Mouse (Mus musculus) CH12.LX (cell line): ENCODE results near the gene Pdss1. TPM values are rescaled to one million over a fixed set of nuclear protein-coding genes. Genes with fewer than 3 reads are reported as not detected.
"Not testable (repeated sequence)": the region's sequence is repeated elsewhere in the genome, so short reads cannot be mapped to it uniquely, and the experiment has no call there.

Source experiments
- DNase-seq: peaks from one replicate; pipeline ENCODE4 v3.0.0-alpha.2; 2013; ENCODE audit errors: extremely low read depth
- H3K27ac ChIP-seq: 2 replicates; pipeline ENCODE4 v1.5.1; 2012; ENCODE audit warnings: low read depth, mild to moderate bottlenecking, control low read depth, moderate library complexity; ENCODE audit not compliant: insufficient read depth
- H3K27me3 ChIP-seq: replicated peaks from 2 replicates; pipeline ENCODE3; 2012; ENCODE audit warnings: inconsistent platforms
- H3K36me3 ChIP-seq, 2 experiments: replicated peaks in 1 of 2; 2 replicates each; pipeline versions ENCODE3 to v1.6.1; 2012; ENCODE audit warnings: inconsistent platforms in 1 of 2, low read length in 1 of 2, mild to moderate bottlenecking in 1 of 2, mixed read lengths in 1 of 2, moderate library complexity in 1 of 2; ENCODE audit not compliant: control insufficient read depth in 1 of 2, insufficient read depth in 1 of 2
- H3K4me1 ChIP-seq, 2 experiments: 2 replicates each; pipeline ENCODE4 v1.6.1; 2012; ENCODE audit warnings: inconsistent platforms in 1 of 2, moderate library complexity in 1 of 2; ENCODE audit not compliant: insufficient read depth in 2 of 2, control insufficient read depth in 1 of 2
- H3K4me2 ChIP-seq: 2 replicates; pipeline ENCODE4 v1.6.1; 2012; ENCODE audit warnings: low read depth, mild to moderate bottlenecking, control low read depth; ENCODE audit not compliant: poor library complexity, insufficient read depth, severe bottlenecking
- H3K4me3 ChIP-seq, 3 experiments: fragments of 150-350 bp in 1 of 3; sonication (generic) in 1 of 3; replicated peaks in 1 of 3; 2 replicates each; pipeline versions ENCODE3 to v1.5.1; 2011 to 2012; ENCODE audit warnings: low read depth in 2 of 3, low read length in 2 of 3, mild to moderate bottlenecking in 2 of 3, moderate library complexity in 2 of 3, control low read depth in 1 of 3, improper control_type of control experiment in 1 of 3, inconsistent platforms in 1 of 3, mixed read lengths in 1 of 3; ENCODE audit not compliant: poor library complexity in 1 of 3
- H3K79me2 ChIP-seq: replicated peaks from 2 replicates; pipeline ENCODE4 v1.6.1; 2012; ENCODE audit warnings: mild to moderate bottlenecking, moderate library complexity; ENCODE audit not compliant: control insufficient read depth, poor library complexity, insufficient read depth, severe bottlenecking; ENCODE audit errors: extremely low read depth
- H3K9ac ChIP-seq: 2 replicates; pipeline ENCODE4 v1.6.1; 2012; ENCODE audit warnings: low read depth, mild to moderate bottlenecking, control low read depth, moderate library complexity; ENCODE audit not compliant: insufficient read depth
- H3K9me3 ChIP-seq: replicated peaks from 2 replicates; pipeline ENCODE3; 2012; ENCODE audit warnings: low read length, inconsistent platforms, mixed read lengths
- CHD2 ChIP-seq: IDR thresholded peaks from 2 replicates; pipeline ENCODE4 v1.6.1; 2011; ENCODE audit warnings: low read length, improper control_type of control experiment
- E2F4 ChIP-seq: IDR thresholded peaks from 2 replicates; pipeline ENCODE4 v1.6.1; 2011; ENCODE audit warnings: low read depth, low read length, improper control_type of control experiment; ENCODE audit not compliant: insufficient replicate concordance
- EP300 ChIP-seq: IDR thresholded peaks from 2 replicates; pipeline ENCODE4 v1.6.1; 2011; ENCODE audit warnings: low read length, improper control_type of control experiment
- GABPA ChIP-seq: IDR thresholded peaks from 2 replicates; pipeline ENCODE4 v1.6.1; 2012; ENCODE audit warnings: low read depth, low read length, improper control_type of control experiment, inconsistent platforms; ENCODE audit not compliant: insufficient replicate concordance
- IRF4 ChIP-seq: IDR thresholded peaks from 2 replicates; pipeline ENCODE4 v1.6.1; 2014; ENCODE audit warnings: low read depth, mild to moderate bottlenecking, inconsistent platforms, low read length, improper control_type of control experiment
- JUND ChIP-seq: conservative IDR thresholded peaks from 2 replicates; pipeline ENCODE4 v1.6.1; 2011; ENCODE audit warnings: low read depth, low read length, improper control_type of control experiment
- KAT2A ChIP-seq: IDR thresholded peaks from 2 replicates; pipeline ENCODE4 v1.6.1; 2012; ENCODE audit warnings: low read length, improper control_type of control experiment, inconsistent platforms; ENCODE audit not compliant: insufficient replicate concordance
- MAFK ChIP-seq: IDR thresholded peaks from 2 replicates; pipeline ENCODE4 v1.6.1; 2011; ENCODE audit warnings: low read length, improper control_type of control experiment; ENCODE audit not compliant: insufficient replicate concordance
- MAX ChIP-seq: IDR thresholded peaks from 2 replicates; pipeline ENCODE4 v1.6.1; 2011; ENCODE audit warnings: low read length, improper control_type of control experiment
- MYC ChIP-seq: IDR thresholded peaks from 2 replicates; pipeline ENCODE4 v1.6.1; 2011; ENCODE audit warnings: low read depth, mild to moderate bottlenecking, improper control_type of control experiment, low read length
- NELFE ChIP-seq: IDR thresholded peaks from 2 replicates; pipeline ENCODE4 v1.6.1; 2011; ENCODE audit warnings: low read depth, low read length, improper control_type of control experiment
- POLR2AphosphoS2 ChIP-seq: IDR thresholded peaks from 2 replicates; pipeline ENCODE4 v1.6.1; 2011; ENCODE audit warnings: low read depth, low read length, improper control_type of control experiment
- RAD21 ChIP-seq: IDR thresholded peaks from 2 replicates; pipeline ENCODE4 v1.6.1; 2011; ENCODE audit warnings: low read depth, mild to moderate bottlenecking, low read length, improper control_type of control experiment, moderate library complexity
- SIN3A ChIP-seq: IDR thresholded peaks from 2 replicates; pipeline ENCODE4 v1.6.1; 2012; ENCODE audit warnings: low read length, improper control_type of control experiment, inconsistent platforms
- SMC3 ChIP-seq: IDR thresholded peaks from 2 replicates; pipeline ENCODE4 v1.6.1; 2011; ENCODE audit warnings: low read depth, low read length, improper control_type of control experiment
- UBTF ChIP-seq: IDR thresholded peaks from 2 replicates; pipeline ENCODE4 v1.6.1; 2012; ENCODE audit warnings: low read depth, mild to moderate bottlenecking, inconsistent platforms, low read length, improper control_type of control experiment, moderate library complexity
- USF1 ChIP-seq: IDR thresholded peaks from 2 replicates; pipeline ENCODE4 v1.6.1; 2014; ENCODE audit warnings: low read depth, mild to moderate bottlenecking, inconsistent platforms, low read length, improper control_type of control experiment
- USF2 ChIP-seq: conservative IDR thresholded peaks from 2 replicates; pipeline ENCODE4 v1.6.1; 2011; ENCODE audit warnings: low read depth, low read length, improper control_type of control experiment
- ZKSCAN1 ChIP-seq: IDR thresholded peaks from 2 replicates; pipeline ENCODE4 v1.6.1; 2012; ENCODE audit warnings: low read depth, inconsistent platforms, low read length, improper control_type of control experiment, borderline replicate concordance
- ZNF384 ChIP-seq: IDR thresholded peaks from 2 replicates; pipeline ENCODE4 v1.6.1; 2012; ENCODE audit warnings: low read depth, low read length, improper control_type of control experiment, inconsistent platforms
- dilution Hi-C: fragments of 300-500 bp; cut with MboI; formaldehyde crosslinking; loops from 2 replicates; pipeline ENCODE4 v1.14.3; 2020; ENCODE audit warnings: low sequenced_read_pairs; ENCODE audit not compliant: extremely low pct_unique_long_range_greater_than_20kb, extremely low pct_ligation_motif_present
- in situ Hi-C: fragments of 300-500 bp; cut with MboI; formaldehyde crosslinking; loops from 3 replicates; pipeline ENCODE4 v1.14.3; 2019; ENCODE audit warnings: low sequenced_read_pairs, low pct_ligation_motif_present, low pct_unique_long_range_greater_than_20kb, mixed read lengths
- polyA plus RNA-seq: library from polyadenylated mRNA; unstranded; fragments of >175 nt; gene quantifications from 2 replicates; pipeline ENCODE4 v1.2.1, GENCODE M21; 2012; ENCODE audit warnings: low read depth; ENCODE audit not compliant: insufficient read length
- total RNA-seq, 2 experiments: library from RNA; depleted of rRNA; stranded (reverse); fragments of 300-350 nt in 1 of 2; fragments of >200 nt in 1 of 2; gene quantifications; 2 replicates each; pipeline ENCODE4 v1.2.3; 2012 to 2014

Pdss1 gene
- total and polyA plus RNA-seq, 3 experiments: 14.2 to 29.0 (median 27.6) TPM

GRCm38 (mm10) chr2:22874628-22875027, 20.7 kb upstream of the Pdss1 start:
- H3K27me3 ChIP-seq: no peaks in the 10 kb centered on the region
- H3K4me2 ChIP-seq: no peak overlapping the region
- dilution Hi-C loops: no loop called here
- H3K9ac ChIP-seq: no peak overlapping the region
- H3K27ac ChIP-seq: no peak overlapping the region
- no peaks in the 10 kb centered on the region for H3K4me1 ChIP-seq
- peaks cover 13 to 56% of the 10 kb centered on the region in 2 experiments for H3K36me3 ChIP-seq
- H3K9me3 ChIP-seq: no peaks in the 10 kb centered on the region
- no peak for TF ChIP-seq NELFE
- TF ChIP-seq EP300: no peak
- TF ChIP-seq SIN3A: no peak
- TF ChIP-seq SMC3: no peak
- TF ChIP-seq USF2: no peak
- no peak for TF ChIP-seq POLR2AphosphoS2
- TF ChIP-seq, all 38 proteins: peak for 0
- H3K79me2 ChIP-seq: no peaks in the 10 kb centered on the region
- no peak overlapping the region for H3K4me3 ChIP-seq
- DNase-seq: no peak
- in situ Hi-C loops: loop anchor here (25.0 kb wide), 1 partner anchor 912 kb away; no protein-coding TSS in a partner anchor

- in situ Hi-C loops (no loop called here), dilution Hi-C loops (no loop called here)
- no peaks in the 10 kb centered on the region for H3K9me3 ChIP-seq
- no peaks in the 10 kb centered on the region for H3K27me3 ChIP-seq
- H3K36me3 ChIP-seq: peaks cover 8 to 40% of the 10 kb centered on the region in 2 experiments
- H3K79me2 ChIP-seq: no peaks in the 10 kb centered on the region
- H3K4me2 ChIP-seq: no peak overlapping the region
- no peak overlapping the region for H3K9ac ChIP-seq
- no peak for DNase-seq
- H3K4me3 ChIP-seq: no peak overlapping the region
- TF ChIP-seq GABPA: no peak
- no peak for TF ChIP-seq ZKSCAN1
- no peak for TF ChIP-seq KAT2A
- TF ChIP-seq SMC3: no peak
- TF ChIP-seq USF1: no peak
- TF ChIP-seq ZNF384: no peak
- no peak overlapping the region for H3K27ac ChIP-seq
- H3K4me1 ChIP-seq: no peaks in the 10 kb centered on the region
These were observed 18.7 kb upstream of the Pdss1 start for GRCm38 (mm10) chr2:22876614-22877013.

GRCm38 (mm10) chr2:22878781-22879180, 16.5 kb upstream of the Pdss1 start:
- DNase-seq: no peak
- dilution Hi-C loops (no loop called here), in situ Hi-C loops (no loop called here)
- H3K9me3 ChIP-seq: no peaks in the 10 kb centered on the region
- TF ChIP-seq USF1 (no peak), EP300 (no peak), MAFK (no peak), IRF4 (no peak), MYC (no peak), POLR2AphosphoS2 (no peak), UBTF (no peak), JUND (no peak), ZNF384 (no peak), USF2 (no peak), CHD2 (no peak), E2F4 (no peak), MAX (no peak), RAD21 (no peak)
- no peak overlapping the region for H3K27ac ChIP-seq
- no peaks in the 10 kb centered on the region for H3K27me3 ChIP-seq
- no peaks in the 10 kb centered on the region for H3K79me2 ChIP-seq
- H3K4me3 ChIP-seq: no peak overlapping the region
- no peak overlapping the region for H3K4me2 ChIP-seq
- H3K36me3 ChIP-seq: peaks cover 4 to 22% of the 10 kb centered on the region in 2 experiments
- no peaks in the 10 kb centered on the region for H3K4me1 ChIP-seq
- H3K9ac ChIP-seq: no peak overlapping the region

DNA sequence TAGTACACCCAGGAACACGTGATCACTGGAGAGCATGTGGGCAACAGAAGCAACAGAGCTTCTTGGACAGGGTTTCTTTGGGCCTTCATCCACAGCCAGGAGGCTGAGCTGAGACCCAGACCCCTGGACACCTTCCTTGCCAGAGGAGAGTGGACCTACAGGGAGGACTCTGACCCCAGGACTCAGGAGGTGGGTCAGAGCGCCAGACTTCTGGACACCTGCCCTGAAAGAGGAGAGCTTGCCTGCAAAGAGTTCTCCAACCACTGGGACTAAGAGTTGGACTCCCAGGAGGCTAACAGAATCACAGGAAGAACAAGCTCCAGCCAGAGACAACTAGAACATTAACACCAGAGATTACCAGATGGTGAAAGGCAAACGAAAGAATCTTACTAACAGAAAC, 14.6 kb upstream of the Pdss1 start:
- H3K9ac ChIP-seq, DNase-seq, H3K27me3 ChIP-seq, H3K4me3 ChIP-seq, H3K36me3 ChIP-seq, H3K9me3 ChIP-seq, H3K4me2 ChIP-seq, dilution Hi-C loops, in situ Hi-C loops, H3K4me1 ChIP-seq, H3K27ac ChIP-seq, H3K79me2 ChIP-seq: not testable (repeated sequence)
